Mouse (Mus musculus) intestine, embryonic 14.5 days (tissue): ENCODE results near the gene Fuk. TPM values are rescaled to one million over a fixed set of nuclear protein-coding genes. Genes with fewer than 3 reads are reported as not detected.

Experiments
- ATAC-seq: fragments of 200-750 bp; cut with Nextera tagmentation; replicated peaks from 2 replicates; pipeline ENCODE4 v1.8.0; 2017; ENCODE audit warnings: low read depth, moderate number of reproducible peaks, moderate TSS enrichment, moderate library complexity; ENCODE audit not compliant: low FRiP score, low TSS enrichment
- DNase-seq: peaks from one replicate; pipeline ENCODE4 v3.0.0-alpha.2; 2018; ENCODE audit warnings: low spot score
- H3K27ac ChIP-seq: fragments of 300-500 bp; sonication (generic); 2 replicates; pipeline ENCODE4 v1.5.1; 2014; ENCODE audit warnings: low read depth, mild to moderate bottlenecking, control low read depth
- H3K27me3 ChIP-seq: fragments of 300-500 bp; sonication (generic); replicated peaks from 2 replicates; pipeline ENCODE4 v1.6.1; 2014; ENCODE audit warnings: low read length, control low read depth; ENCODE audit not compliant: control insufficient read depth, insufficient read depth
- H3K36me3 ChIP-seq: fragments of 300-500 bp; sonication (generic); 2 replicates; pipeline ENCODE4 v1.6.1; 2014; ENCODE audit warnings: low read length, control low read depth; ENCODE audit not compliant: control insufficient read depth, insufficient read depth
- H3K4me1 ChIP-seq: fragments of 300-500 bp; sonication (generic); replicated peaks from 2 replicates; pipeline ENCODE4 v1.6.1; 2014; ENCODE audit warnings: low read length, control low read depth, mixed read lengths; ENCODE audit not compliant: control insufficient read depth, insufficient read depth
- H3K4me2 ChIP-seq: fragments of 300-500 bp; sonication (generic); 2 replicates; pipeline ENCODE4 v1.6.1; 2014; ENCODE audit warnings: low read length
- H3K4me3 ChIP-seq: fragments of 300-500 bp; sonication (generic); 2 replicates; pipeline ENCODE4 v1.5.1; 2014; ENCODE audit warnings: low read depth, low read length, control low read depth, mixed read lengths
- H3K9ac ChIP-seq: fragments of 300-500 bp; sonication (generic); 2 replicates; pipeline ENCODE4 v1.6.1; 2014; ENCODE audit warnings: mild to moderate bottlenecking, low read length
- H3K9me3 ChIP-seq: fragments of 300-500 bp; sonication (generic); 2 replicates; pipeline ENCODE4 v1.6.1; 2016; ENCODE audit warnings: low read length, control low read depth; ENCODE audit not compliant: control insufficient read depth
- WGBS: fragments of 180-500 bp; shearing (Covaris S2); extraction: QIAGEN DNeasy Blood & Tissue Kit; methylation state at CpG from one replicate; pipeline ENCODE4 v1.1.7; 2014; 5-methylcytosine and 5-hydroxymethylcytosine counted together
- polyA plus RNA-seq: library from polyadenylated mRNA; unstranded; fragments of >200 nt; fragmentation: Nextera tagmentation; extraction: Ambion mirVana; gene quantifications from 2 replicates; pipeline ENCODE4 v1.2.1, GENCODE M21; 2014

Fuk gene
- polyA plus RNA-seq, 1 experiment from 2014 or later, result 9.6 TPM

DNA sequence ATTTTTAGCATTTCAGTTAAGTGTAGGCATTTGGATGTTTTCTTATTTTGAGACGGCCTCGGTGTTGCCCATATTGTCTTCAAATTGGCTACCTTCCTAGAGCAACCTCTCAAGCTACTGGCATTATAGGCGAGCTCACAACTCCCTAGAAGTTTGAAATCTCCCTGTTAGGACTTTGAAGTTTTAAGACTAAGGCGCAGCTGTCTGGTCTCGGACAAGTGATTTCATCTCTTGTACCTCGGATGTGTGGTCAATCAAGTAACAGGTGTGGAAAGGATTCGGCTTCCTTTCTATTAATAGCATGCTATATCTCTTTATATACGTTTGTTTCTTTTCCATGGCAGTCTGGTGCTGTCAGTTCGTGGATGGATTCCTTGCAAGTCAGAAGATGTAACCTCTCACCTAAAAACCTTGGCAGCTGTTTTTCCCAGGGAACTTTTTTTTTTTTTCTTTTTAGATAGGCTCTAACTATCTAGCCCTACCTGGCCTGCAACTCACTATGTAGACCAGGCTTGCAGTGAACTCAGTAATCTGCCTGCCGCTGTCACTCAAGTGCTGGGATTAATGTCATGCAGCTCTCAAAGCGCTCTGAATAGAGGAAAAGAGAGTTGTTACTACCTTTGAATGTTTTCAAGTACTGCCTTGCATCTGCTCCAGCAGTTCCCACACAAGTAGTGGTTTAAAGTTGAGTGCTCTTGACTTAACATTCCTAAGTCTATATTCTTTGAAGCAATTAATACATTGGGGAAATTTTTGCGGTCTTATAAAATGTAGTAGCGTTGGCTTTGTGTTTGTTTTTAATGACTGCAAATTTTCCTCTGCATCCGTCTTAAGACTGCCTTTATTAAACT lies 54.4 kb downstream of the Fuk start:
- Histone ChIP-seq H3K27ac (no peak overlapping the region), H3K27me3 (no peaks in the 10 kb centered on the region), H3K36me3 (peaks cover 56% of the 10 kb centered on the region), H3K9me3 (no peaks in the 10 kb centered on the region), H3K4me1 (peaks cover 20% of the 10 kb centered on the region), H3K4me3 (peak overlapping the region; percentile 98), H3K9ac (peak overlapping the region; percentile 98), H3K4me2 (peak overlapping the region; percentile 93)
- 56% methylated on average over 14 of the region's 14 CpGs for WGBS
- ATAC-seq (no peak), DNase-seq (no peak)

DNA sequence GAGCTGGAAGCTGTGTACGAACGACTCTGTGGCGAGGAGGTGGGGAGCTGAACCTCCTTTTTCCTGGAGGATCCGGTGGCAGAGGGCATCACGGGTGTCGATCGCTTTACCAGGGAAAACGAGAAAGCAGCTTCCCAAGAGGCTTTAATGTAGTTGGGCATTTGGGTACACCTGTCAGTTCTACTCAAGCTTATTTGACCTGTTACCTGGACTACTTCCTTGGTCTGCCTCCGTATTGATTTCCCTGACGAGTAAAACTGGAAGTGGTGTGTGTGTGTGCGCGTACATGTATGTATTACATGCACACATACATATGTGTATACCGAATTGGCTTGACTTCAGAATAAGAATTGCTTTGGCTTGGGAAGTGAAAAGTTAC lies 55.1 kb downstream of the Fuk start:
- Histone ChIP-seq H3K27me3 (no peaks in the 10 kb centered on the region), H3K9me3 (no peaks in the 10 kb centered on the region), H3K36me3 (peaks cover 56% of the 10 kb centered on the region), H3K4me3 (peak overlapping the region; percentile 98), H3K9ac (peak overlapping the region; percentile 98), H3K4me1 (peaks cover 20% of the 10 kb centered on the region), H3K4me2 (peak overlapping the region; percentile 93), H3K27ac (peak overlapping the region; percentile 92)
- WGBS, result 2% methylated on average over 13 of the region's 13 CpGs
- ATAC-seq (0 out of 2 replicates have a peak, but pooled peaks have one; percentile 18), DNase-seq (no peak)

DNA sequence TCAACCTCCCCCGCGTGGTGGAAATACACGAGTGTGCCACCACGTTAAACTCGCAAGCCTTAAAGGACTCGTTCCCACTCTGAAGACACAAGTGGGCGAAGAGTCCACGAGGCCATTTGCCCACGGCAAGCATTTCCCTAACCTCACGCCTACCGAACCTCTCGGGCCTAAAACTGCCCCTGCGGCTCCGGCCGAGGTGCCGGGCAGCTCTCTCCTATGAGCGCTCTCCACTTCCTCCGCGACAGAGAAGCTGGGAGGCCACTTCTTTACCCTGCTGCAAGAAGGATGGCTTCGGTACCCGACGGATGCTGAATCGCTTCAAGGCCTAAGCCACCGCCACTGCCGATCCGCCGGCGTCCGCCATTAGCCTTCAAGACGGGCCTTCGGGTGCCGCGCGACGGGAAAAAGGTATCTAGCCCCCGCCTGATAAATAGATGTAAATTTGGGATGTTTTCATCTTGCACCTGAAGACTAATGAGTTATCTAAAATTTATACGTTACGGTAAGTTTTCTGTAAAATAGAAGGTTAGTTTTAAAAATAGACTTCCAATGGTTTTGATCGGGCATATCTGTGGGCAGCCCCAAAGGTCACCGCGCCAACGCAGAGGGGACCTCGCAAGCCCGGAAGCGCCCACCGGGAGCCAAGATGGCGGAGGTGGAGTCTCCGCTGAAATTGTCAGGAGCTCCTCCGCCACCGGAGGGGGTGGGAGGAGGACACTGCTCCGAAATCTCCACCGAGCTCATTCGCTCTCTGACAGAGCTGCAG lies 55.7 kb downstream of the Fuk start, which contains the start of the genes Cog4 and Sf3b3:
Gene Cog4 (plus strand): TSS at position 196 of the 766 bp plus-strand sequence.
Gene Sf3b3 (minus strand): TSS at position 383 of the 766 bp plus-strand sequence.
- H3K9me3 ChIP-seq, result no peaks in the 10 kb centered on the region
- peak within 1 kb of the TSS; percentile 98 for H3K9ac ChIP-seq
- H3K36me3 ChIP-seq, result peaks cover 55% of the 10 kb centered on the region
- WGBS, result 2% methylated on average over 53 of the region's 53 CpGs
- no peaks in the 10 kb centered on the region for H3K27me3 ChIP-seq
- peak within 1 kb of the TSS; percentile 92 for H3K27ac ChIP-seq
- DNase-seq (peak; percentile 93), ATAC-seq (peak; percentile 89)
- H3K4me1 ChIP-seq, result peaks cover 20% of the 10 kb centered on the region
- peak within 1 kb of the TSS; percentile 98 for H3K4me3 ChIP-seq
- peak within 1 kb of the TSS; percentile 93 for H3K4me2 ChIP-seq

DNA sequence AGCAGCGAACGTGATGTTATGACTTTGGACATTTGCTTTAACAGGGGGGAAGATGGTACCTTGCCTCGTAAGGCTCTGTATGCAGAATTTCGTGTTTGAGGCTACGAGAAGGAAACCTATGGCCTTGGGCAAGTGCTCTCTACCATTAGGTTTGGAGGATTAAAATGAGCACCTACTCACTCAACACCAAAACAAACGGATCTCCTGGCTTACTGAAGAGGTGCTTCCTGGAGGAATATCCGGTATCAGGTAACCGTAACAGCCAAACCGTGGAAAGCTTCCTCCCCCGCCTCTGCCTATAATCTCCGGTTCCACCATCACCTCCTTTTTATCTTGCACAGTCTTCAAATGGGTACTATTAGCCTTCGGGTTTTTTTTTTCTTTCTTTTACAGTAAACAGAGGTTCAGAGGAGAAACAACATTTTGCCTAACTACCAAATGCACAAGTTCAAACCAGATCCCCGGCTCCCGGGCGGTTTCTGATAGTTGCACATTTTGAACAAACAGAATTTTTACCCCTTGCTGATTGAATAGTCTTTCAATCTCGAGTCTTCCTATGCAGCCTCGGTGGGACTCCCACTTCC lies 56.4 kb downstream of the Fuk start:
- Histone ChIP-seq H3K4me3 (peak overlapping the region; percentile 98), H3K4me2 (peak overlapping the region; percentile 93), H3K27me3 (no peaks in the 10 kb centered on the region), H3K27ac (peak overlapping the region; percentile 92), H3K9ac (peak overlapping the region; percentile 98), H3K9me3 (no peaks in the 10 kb centered on the region), H3K36me3 (peaks cover 55% of the 10 kb centered on the region), H3K4me1 (peaks cover 20% of the 10 kb centered on the region)
- DNase-seq (peak; percentile 64), ATAC-seq (no peak)
- 5% methylated on average over 17 of the region's 17 CpGs for WGBS

DNA sequence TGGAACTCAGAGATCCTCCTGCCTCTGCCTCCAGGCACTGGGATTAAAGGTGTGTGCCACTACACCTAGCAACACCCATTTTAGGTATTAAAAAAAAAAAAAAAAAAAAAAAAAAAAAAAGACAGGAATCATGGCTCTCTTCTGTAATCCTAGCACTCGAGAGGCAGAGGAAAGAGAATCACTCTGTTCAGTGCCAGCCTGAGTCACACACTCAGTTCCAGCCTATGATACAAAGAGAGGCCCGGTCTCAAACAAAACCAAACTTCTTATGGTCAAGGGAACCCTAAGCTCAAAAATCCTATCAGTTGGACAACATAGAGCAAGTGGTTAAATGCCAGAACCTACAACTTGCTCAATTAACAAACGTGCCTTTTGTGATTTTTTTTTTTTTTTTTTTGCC lies 57.3 kb downstream of the Fuk start:
- 72% methylated on average over 3 of the region's 3 CpGs for WGBS
- Histone ChIP-seq H3K9ac (peak overlapping the region; percentile 98; the same call in 1 of the 2 replicates), H3K27me3 (no peaks in the 10 kb centered on the region), H3K4me3 (peak overlapping the region; percentile 98), H3K36me3 (peaks cover 55% of the 10 kb centered on the region), H3K9me3 (no peaks in the 10 kb centered on the region), H3K27ac (no peak overlapping the region), H3K4me2 (peak overlapping the region; percentile 93), H3K4me1 (peaks cover 20% of the 10 kb centered on the region)
- DNase-seq (no peak), ATAC-seq (no peak)

DNA sequence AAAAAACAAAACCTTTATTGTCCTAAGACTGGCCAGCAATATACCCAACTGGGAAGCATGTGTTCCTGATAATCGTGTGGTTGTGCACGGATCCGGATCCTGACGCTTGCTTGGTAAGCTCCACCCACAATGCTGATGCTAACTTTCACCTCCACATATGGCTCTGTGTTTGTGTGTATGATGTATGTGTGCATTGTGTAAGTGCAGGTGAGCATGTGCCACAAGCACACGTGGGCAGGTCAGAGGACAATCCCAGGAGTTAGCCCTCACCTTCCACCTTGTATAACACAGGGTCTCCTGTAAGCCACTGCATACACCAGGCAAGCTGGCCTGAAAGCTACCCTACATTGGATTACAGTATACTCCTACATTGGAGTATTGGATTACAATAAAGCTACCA lies 59.1 kb downstream of the Fuk start:
- no peak overlapping the region for H3K27ac ChIP-seq
- no peak overlapping the region for H3K4me2 ChIP-seq
- DNase-seq, result no peak
- no peak overlapping the region for H3K4me3 ChIP-seq
- H3K36me3 ChIP-seq, result peaks cover 66% of the 10 kb centered on the region
- H3K4me1 ChIP-seq, result peaks cover 19% of the 10 kb centered on the region
- no peak for ATAC-seq
- H3K9ac ChIP-seq, result no peak overlapping the region
- H3K9me3 ChIP-seq, result no peaks in the 10 kb centered on the region
- no peaks in the 10 kb centered on the region for H3K27me3 ChIP-seq
- WGBS, result 89% methylated on average over 5 of the region's 5 CpGs

DNA sequence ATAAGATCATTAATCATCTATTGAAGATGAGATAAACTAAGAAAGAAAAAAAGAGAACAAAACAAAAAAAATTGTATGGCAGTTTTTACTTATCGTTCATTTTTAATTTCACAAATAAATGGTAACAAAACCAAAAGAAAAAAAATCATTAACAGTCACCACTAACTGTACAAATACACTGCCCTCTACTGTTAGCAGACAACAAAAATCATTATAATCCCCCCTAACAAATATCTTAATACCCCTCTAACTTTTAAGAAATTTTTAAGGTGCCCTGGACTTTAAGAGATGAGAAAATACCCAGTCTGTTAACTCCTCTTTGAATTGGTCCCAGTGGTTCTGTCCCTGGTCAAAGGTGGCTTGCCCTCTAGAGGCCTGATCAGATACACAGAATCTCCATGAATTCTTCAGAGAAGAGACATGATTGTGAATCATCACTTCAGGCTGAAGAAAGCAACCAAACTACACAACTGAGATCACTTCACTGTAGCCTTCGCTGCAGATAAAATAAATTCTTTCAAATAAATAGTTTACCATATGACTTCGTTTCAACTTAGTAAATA lies 60.2 kb downstream of the Fuk start:
- DNase-seq (no peak), ATAC-seq (no peak)
- Histone ChIP-seq H3K36me3 (peaks cover 77% of the 10 kb centered on the region), H3K4me3 (no peak overlapping the region), H3K4me2 (no peak overlapping the region), H3K9me3 (no peaks in the 10 kb centered on the region), H3K27ac (no peak overlapping the region), H3K27me3 (no peaks in the 10 kb centered on the region), H3K9ac (no peak overlapping the region), H3K4me1 (peaks cover 12% of the 10 kb centered on the region)
- 83% methylated on average over 3 of the region's 3 CpGs for WGBS
